Mouse (Mus musculus) myocyte (in vitro differentiated cells): ENCODE measurements around the gene Tnrc6c.

Experiments
- CEBPB ChIP-seq: IDR thresholded peaks from 2 replicates; pipeline ENCODE4 v1.6.1; 2011; ENCODE audit warnings: mild to moderate bottlenecking, moderate library complexity; ENCODE audit not compliant: poor library complexity, insufficient read depth, severe bottlenecking
- E2F4 ChIP-seq: IDR thresholded peaks from one replicate; pipeline ENCODE4 v1.6.1; 2011; ENCODE audit warnings: mild to moderate bottlenecking, control low read depth, moderate library complexity; ENCODE audit not compliant: insufficient read depth
- MAX ChIP-seq: IDR thresholded peaks from one replicate; pipeline ENCODE4 v1.6.1; 2011; ENCODE audit warnings: low read depth, mild to moderate bottlenecking, control low read depth
- MYOD1 ChIP-seq, 3 experiments: IDR thresholded peaks; one replicate each; pipeline ENCODE4 v1.6.1; 2011; ENCODE audit warnings: control low read depth in 2 of 3, low read depth in 2 of 3, mild to moderate bottlenecking in 2 of 3, moderate library complexity in 1 of 3; ENCODE audit not compliant: insufficient read length in 2 of 3, control insufficient read depth in 1 of 3
- MYOG ChIP-seq, 3 experiments: IDR thresholded peaks; one replicate each; pipeline ENCODE4 v1.6.1; 2011; ENCODE audit warnings: control low read depth in 2 of 3, low read depth in 2 of 3, mild to moderate bottlenecking in 2 of 3; ENCODE audit not compliant: insufficient read length in 2 of 3, control insufficient read depth in 1 of 3, insufficient read depth in 1 of 3
- POLR2A ChIP-seq: IDR thresholded peaks from one replicate; pipeline ENCODE4 v1.6.1; 2011; ENCODE audit warnings: low read depth, mild to moderate bottlenecking, control low read depth, moderate library complexity; ENCODE audit not compliant: insufficient read length
- POLR2AphosphoS2 ChIP-seq: IDR thresholded peaks from one replicate; pipeline ENCODE4 v1.6.1; 2011; ENCODE audit warnings: low read depth, control low read depth; ENCODE audit not compliant: insufficient read length
- SRF ChIP-seq: IDR thresholded peaks from one replicate; pipeline ENCODE4 v1.6.1; 2011; ENCODE audit warnings: low read depth; ENCODE audit not compliant: control insufficient read depth, insufficient read length
- TCF12 ChIP-seq: IDR thresholded peaks from one replicate; pipeline ENCODE4 v1.6.1; 2011; ENCODE audit warnings: mild to moderate bottlenecking, control low read depth; ENCODE audit not compliant: poor library complexity, insufficient read depth, severe bottlenecking
- TCF3 ChIP-seq: IDR thresholded peaks from one replicate; pipeline ENCODE4 v1.6.1; 2011; ENCODE audit warnings: low read depth, control low read depth; ENCODE audit not compliant: insufficient read length
- USF1 ChIP-seq: IDR thresholded peaks from one replicate; pipeline ENCODE4 v1.6.1; 2011; ENCODE audit warnings: low read depth, mild to moderate bottlenecking, control low read depth, moderate library complexity

- TF ChIP-seq MYOD1 (IDR thresholded peaks at IDR 0.05; ENCODE audit: control insufficient read depth in 1 of 3, insufficient read length in 2 of 3, low read depth in 2 of 3) = no peak
- TF ChIP-seq POLR2A = no peak
- no peak for TF ChIP-seq POLR2AphosphoS2
- TF ChIP-seq E2F4 = no peak
- TF ChIP-seq MYOG (IDR thresholded peaks at IDR 0.05; ENCODE audit: control insufficient read depth in 1 of 3, insufficient read depth in 1 of 3, insufficient read length in 2 of 3, low read depth in 2 of 3) = no peak
- TF ChIP-seq SRF = no peak
- TF ChIP-seq TCF12 = no peak
- TF ChIP-seq MAX = no peak
- no peak for TF ChIP-seq TCF3
- no peak for TF ChIP-seq USF1
- TF ChIP-seq CEBPB = no peak
Observed at GRCm38 (mm10) chr11:117658974-117659373, 4.9 kb downstream of the Tnrc6c start.
